Mouse (Mus musculus) MEL (cell line): ENCODE data around the gene Atp13a1. TPM values are rescaled to one million over a fixed set of nuclear protein-coding genes. Genes with fewer than 3 reads are reported as not detected.

Experiments
- DNase-seq: peaks from one replicate; pipeline ENCODE4 v3.0.0; 2011; ENCODE audit warnings: low read depth, low spot score
- H3K27ac ChIP-seq: 2 replicates; pipeline ENCODE4 v1.5.1; 2012; ENCODE audit warnings: low read depth, mild to moderate bottlenecking, control low read depth, low read length, moderate library complexity; ENCODE audit not compliant: control insufficient read depth
- H3K27me3 ChIP-seq, 2 experiments: fragments of 150-350 bp in 1 of 2; sonication (generic) in 1 of 2; 2 replicates each; pipeline ENCODE4 v1.6.1; 2012; ENCODE audit warnings: low read length in 2 of 2, mild to moderate bottlenecking in 2 of 2, improper control_type of control experiment in 1 of 2, moderate library complexity in 1 of 2; ENCODE audit not compliant: insufficient read depth in 2 of 2, control insufficient read depth in 1 of 2
- H3K36me3 ChIP-seq, 2 experiments: 2 replicates each; pipeline ENCODE4 v1.6.1; 2012 to 2014; ENCODE audit warnings: low read length in 2 of 2, improper control_type of control experiment in 1 of 2, inconsistent platforms in 1 of 2, mild to moderate bottlenecking in 1 of 2; ENCODE audit not compliant: insufficient read depth in 2 of 2, control insufficient read depth in 1 of 2
- H3K4me1 ChIP-seq, 2 experiments: fragments of 150-350 bp in 1 of 2; sonication (generic) in 1 of 2; 2 replicates each; pipeline ENCODE4 v1.6.1; 2012; ENCODE audit warnings: low read length in 2 of 2, improper control_type of control experiment in 1 of 2, mild to moderate bottlenecking in 1 of 2; ENCODE audit not compliant: insufficient read depth in 2 of 2, control insufficient read depth in 1 of 2
- H3K4me3 ChIP-seq, 2 experiments: fragments of 150-350 bp in 1 of 2; sonication (generic) in 1 of 2; 2 replicates each; pipeline ENCODE4 v1.5.1; 2012; ENCODE audit warnings: low read depth in 2 of 2, low read length in 2 of 2, mild to moderate bottlenecking in 2 of 2, moderate library complexity in 2 of 2, control low read depth in 1 of 2, improper control_type of control experiment in 1 of 2; ENCODE audit not compliant: control insufficient read depth in 1 of 2, insufficient read depth in 1 of 2
- H3K79me2 ChIP-seq: 2 replicates; pipeline ENCODE4 v1.6.1; 2012; ENCODE audit warnings: mild to moderate bottlenecking, low read length, moderate library complexity; ENCODE audit not compliant: control insufficient read depth, poor library complexity, insufficient read depth
- H3K9ac ChIP-seq: 2 replicates; pipeline ENCODE4 v1.6.1; 2012; ENCODE audit warnings: low read depth, mild to moderate bottlenecking, control low read depth, low read length, moderate library complexity; ENCODE audit not compliant: control insufficient read depth, poor library complexity, severe bottlenecking
- H3K9me3 ChIP-seq: fragments of 150-350 bp; sonication (generic); replicated peaks from 2 replicates; pipeline ENCODE4 v1.6.1; 2012; ENCODE audit warnings: mild to moderate bottlenecking, low read length, improper control_type of control experiment, moderate library complexity; ENCODE audit not compliant: insufficient read depth
- CHD2 ChIP-seq: IDR thresholded peaks from 2 replicates; pipeline ENCODE4 v1.6.1; 2011; ENCODE audit warnings: low read length, improper control_type of control experiment
- CTCF ChIP-seq, 3 experiments: IDR thresholded peaks in 2 of 3; conservative IDR thresholded peaks in 1 of 3; 2 replicates each; pipeline ENCODE4 v1.5.1; 2011 to 2012; ENCODE audit warnings: low read length in 3 of 3, low read depth in 2 of 3, mild to moderate bottlenecking in 2 of 3, improper control_type of control experiment in 1 of 3, inconsistent platforms in 1 of 3, mixed read lengths in 1 of 3, moderate library complexity in 1 of 3; ENCODE audit not compliant: control insufficient read depth in 1 of 3, insufficient read depth in 1 of 3, poor library complexity in 1 of 3, severe bottlenecking in 1 of 3
- MAZ ChIP-seq: IDR thresholded peaks from 2 replicates; pipeline ENCODE4 v1.6.1; 2012; ENCODE audit warnings: low read depth, mild to moderate bottlenecking, inconsistent platforms, low read length, improper control_type of control experiment
- MXI1 ChIP-seq: IDR thresholded peaks from 2 replicates; pipeline ENCODE4 v1.6.1; 2011; ENCODE audit warnings: mild to moderate bottlenecking, low read depth, low read length, improper control_type of control experiment
- POLR2A ChIP-seq, 2 experiments: IDR thresholded peaks; 2 replicates each; pipeline ENCODE4 v1.6.1; 2011 to 2012; ENCODE audit warnings: low read length in 2 of 2, mild to moderate bottlenecking in 2 of 2, control low read depth in 1 of 2, improper control_type of control experiment in 1 of 2, low read depth in 1 of 2, moderate library complexity in 1 of 2; ENCODE audit not compliant: control insufficient read depth in 1 of 2, insufficient read depth in 1 of 2, poor library complexity in 1 of 2
- POLR2AphosphoS2 ChIP-seq: IDR thresholded peaks from 2 replicates; pipeline ENCODE4 v1.6.1; 2011; ENCODE audit warnings: low read length, improper control_type of control experiment
- RAD21 ChIP-seq: IDR thresholded peaks from 2 replicates; pipeline ENCODE4 v1.6.1; 2011; ENCODE audit warnings: mild to moderate bottlenecking, low read depth, low read length, improper control_type of control experiment
- SMC3 ChIP-seq: IDR thresholded peaks from 2 replicates; pipeline ENCODE4 v1.6.1; 2011; ENCODE audit warnings: low read depth, low read length, improper control_type of control experiment
- TBP ChIP-seq: IDR thresholded peaks from 2 replicates; pipeline ENCODE4 v1.8.0; 2011; ENCODE audit warnings: low read depth, low read length, improper control_type of control experiment
- TCF12 ChIP-seq: IDR thresholded peaks from 2 replicates; pipeline ENCODE4 v1.6.1; 2014; ENCODE audit warnings: low read depth, mild to moderate bottlenecking, inconsistent platforms, low read length, improper control_type of control experiment, moderate library complexity
- UBTF ChIP-seq: IDR thresholded peaks from 2 replicates; pipeline ENCODE4 v1.6.1; 2012; ENCODE audit warnings: low read depth, mild to moderate bottlenecking, inconsistent platforms, low read length, improper control_type of control experiment, moderate library complexity, borderline replicate concordance; ENCODE audit not compliant: insufficient read depth
- ZMIZ1 ChIP-seq: IDR thresholded peaks from 2 replicates; pipeline ENCODE4 v1.6.1; 2012; ENCODE audit warnings: low read depth, mild to moderate bottlenecking, inconsistent platforms, low read length, improper control_type of control experiment, moderate library complexity
- polyA plus RNA-seq, 2 experiments: library from polyadenylated mRNA; stranded (reverse) in 1 of 2; unstranded in 1 of 2; fragments of >175 nt in 1 of 2; fragments of >200 nt in 1 of 2; gene quantifications; 2 replicates each; pipeline versions ENCODE4 v1.2.1 to v1.2.4; 2012; ENCODE audit warnings: low replicate concordance in 2 of 2, low read depth in 1 of 2; ENCODE audit not compliant: insufficient read length in 2 of 2, insufficient read depth in 1 of 2, missing spikeins in 1 of 2
- total RNA-seq: library from RNA; depleted of rRNA; stranded (reverse); fragments of 300-350 nt; gene quantifications from 2 replicates; pipeline ENCODE4 v1.2.3, GENCODE M21; 2012; rRNA removed

Gene Atp13a1
- total and polyA plus RNA-seq, 3 experiments, result 52.4 to 83.7 TPM; not detected in 1

DNA sequence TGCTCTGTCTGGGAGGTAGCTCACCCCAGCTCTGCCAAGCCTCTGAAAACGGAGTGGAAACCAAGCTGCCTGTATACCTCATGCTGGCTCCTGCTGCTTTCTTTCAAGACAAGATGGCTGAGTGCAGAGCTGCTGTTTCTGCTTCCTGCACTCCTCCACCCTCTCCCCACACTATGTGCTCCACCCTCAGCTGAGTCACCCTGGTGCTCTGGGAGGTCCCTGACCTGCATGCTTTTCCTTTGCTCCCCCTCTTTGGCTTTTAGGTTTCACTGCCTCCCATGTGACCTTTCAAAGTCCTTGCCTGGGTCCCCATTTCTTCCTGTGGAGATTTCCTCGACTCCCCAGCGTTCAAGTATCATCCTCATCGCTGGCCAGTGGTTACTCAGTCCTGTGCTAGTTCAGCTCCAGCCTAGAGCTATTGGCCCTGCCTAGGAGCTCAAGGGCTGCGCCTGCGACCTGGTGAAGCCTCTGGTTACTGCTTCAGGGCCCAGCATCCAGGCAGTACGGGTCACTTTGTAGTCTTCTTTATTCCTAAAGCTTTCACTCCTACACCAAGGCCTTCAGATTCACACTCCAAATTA lies 60.1 kb downstream of the Atp13a1 start:
- Histone ChIP-seq H3K9me3 (no peaks in the 10 kb centered on the region), H3K4me1 (peaks cover 0 to 9% of the 10 kb centered on the region in 2 experiments; a peak in 2 of 4 replicates), H3K27me3 (no peaks in the 10 kb centered on the region), H3K9ac (peak overlapping the region; percentile 4; the same call in 1 of the 2 replicates), H3K36me3 (peaks cover 0 to 6% of the 10 kb centered on the region in 2 experiments; a peak in 2 of 4 replicates), H3K79me2 (no peaks in the 10 kb centered on the region), H3K4me3 (no peak overlapping the region), H3K27ac (peak overlapping the region; percentile 46)
- DNase-seq, result peak; percentile 52
- TF ChIP-seq MXI1 (no peak), ZMIZ1 (no peak), TCF12 (no peak)

DNA sequence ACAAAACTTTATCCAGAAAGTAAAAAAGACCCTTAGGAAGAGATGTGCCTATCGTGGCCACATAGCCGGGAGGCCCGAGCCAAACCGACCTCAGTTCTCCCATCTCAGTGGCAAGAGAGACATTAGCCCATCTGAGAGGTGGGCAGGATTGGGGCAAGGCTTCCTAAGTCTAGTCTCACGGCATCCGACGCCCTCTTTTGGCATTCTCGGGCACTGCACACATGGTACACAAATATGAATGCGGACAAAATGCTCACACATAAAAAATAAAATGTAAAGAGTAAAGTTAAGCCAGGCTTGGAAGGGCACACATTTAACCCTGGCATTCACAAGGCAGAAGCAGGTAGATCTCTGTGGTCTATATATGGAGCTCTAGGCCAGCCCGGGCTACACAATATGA lies 62.9 kb downstream of the Atp13a1 start:
- Histone ChIP-seq H3K9ac (no peak overlapping the region), H3K4me1 (peaks cover 0 to 9% of the 10 kb centered on the region in 2 experiments; a peak in 2 of 4 replicates), H3K27ac (no peak overlapping the region)
- TF ChIP-seq SMC3 (peak; percentile 26), MAZ (no peak), POLR2A (IDR thresholded peaks at IDR 0.05; ENCODE audit: control insufficient read depth in 1 of 2, insufficient read depth in 1 of 2, low read depth in 1 of 2, low read length in 2 of 2, poor library complexity in 1 of 2) (no peak), TBP (no peak), ZMIZ1 (no peak), CTCF (IDR thresholded peaks at IDR 0.05 in 2 of 3, conservative IDR thresholded peaks at IDR 0.05 in 1 of 3; ENCODE audit: control insufficient read depth in 1 of 3, insufficient read depth in 1 of 3, low read depth in 2 of 3, low read length in 3 of 3, poor library complexity in 1 of 3, severe bottlenecking in 1 of 3) (peak; percentile 23 to 43 (median 42); a peak in 4 of 6 replicates), UBTF (no peak), RAD21 (peak; percentile 31), POLR2AphosphoS2 (no peak), CHD2 (no peak)
- TF ChIP-seq, all 39 proteins: peak for 3
- no peak for DNase-seq
- Histone ChIP-seq H3K4me3 (no peak overlapping the region), H3K36me3 (peaks cover 0 to 6% of the 10 kb centered on the region in 2 experiments; a peak in 2 of 4 replicates), H3K79me2 (no peaks in the 10 kb centered on the region), H3K27me3 (no peaks in the 10 kb centered on the region), H3K9me3 (no peaks in the 10 kb centered on the region)

Other genes starting within 250 kb of the Atp13a1 start
- 11.5 and 12.7 TPM in 2 replicates for gene Zfp868, start 165.6 kb upstream of the Atp13a1 start, total RNA-seq
- gene Zfp868, start 165.6 kb upstream of the Atp13a1 start, polyA plus RNA-seq, result 10 to 100 TPM in 1 of 2 experiments, not detected in 1; 11.3 TPM
- 0.58 and 0.78 TPM in 2 replicates for gene Zfp964, start 136.7 kb upstream of the Atp13a1 start, total RNA-seq
- under 1 TPM in 1 of 2 experiments, not detected in 1; 0.52 TPM for gene Zfp964, start 136.7 kb upstream of the Atp13a1 start, polyA plus RNA-seq
- gene Zfp869, start 80.4 kb upstream of the Atp13a1 start, total RNA-seq, result 15.7 and 17.9 TPM in 2 replicates
- gene Zfp869, start 80.4 kb upstream of the Atp13a1 start, polyA plus RNA-seq, result 10 to 100 TPM in 1 of 2 experiments, not detected in 1; 13.0 TPM
- gene Zfp963, start 41.2 kb upstream of the Atp13a1 start, total RNA-seq, result 0.46 and 0.65 TPM in 2 replicates
- gene Zfp963, start 41.2 kb upstream of the Atp13a1 start, polyA plus RNA-seq, result under 1 TPM in 1 of 2 experiments, not detected in 1; 0.95 TPM
- 0.46 TPM in 1 of 2 replicates, not detected in the other for gene Gm20422, start 16.3 kb upstream of the Atp13a1 start, total RNA-seq
- not detected for gene Gm20422, start 16.3 kb upstream of the Atp13a1 start, polyA plus RNA-seq
- gene Zfp866, start within 50 bp of the Atp13a1 start, total RNA-seq, result 10.5 and 12.3 TPM in 2 replicates
- 10 to 100 TPM in 1 of 2 experiments, not detected in 1; 11.7 TPM for gene Zfp866, start within 50 bp of the Atp13a1 start, polyA plus RNA-seq
- gene Gmip, start 17.5 kb downstream of the Atp13a1 start, total RNA-seq, result 21.8 and 26.0 TPM in 2 replicates
- 10 to 100 TPM in 1 of 2 experiments, not detected in 1; 52.4 TPM for gene Gmip, start 17.5 kb downstream of the Atp13a1 start, polyA plus RNA-seq
- 0.77 and 0.85 TPM in 2 replicates for gene Lpar2, start 31.3 kb downstream of the Atp13a1 start, total RNA-seq
- 1 to 10 TPM in 1 of 2 experiments, not detected in 1; 2.8 TPM for gene Lpar2, start 31.3 kb downstream of the Atp13a1 start, polyA plus RNA-seq
- gene Pbx4, start 41.3 kb downstream of the Atp13a1 start, total RNA-seq, result 7.2 and 9.3 TPM in 2 replicates
- 10 to 100 TPM in 1 of 2 experiments, not detected in 1; 15.6 TPM for gene Pbx4, start 41.3 kb downstream of the Atp13a1 start, polyA plus RNA-seq
- gene Cilp2, start 96.5 kb downstream of the Atp13a1 start, total RNA-seq, result 0.04 TPM in 1 of 2 replicates, not detected in the other
- gene Cilp2, start 96.5 kb downstream of the Atp13a1 start, polyA plus RNA-seq, result under 1 TPM in 1 of 2 experiments, not detected in 1; 0.03 TPM
- 2.1 and 3.4 TPM in 2 replicates for gene Tssk6, start 111.0 kb downstream of the Atp13a1 start, total RNA-seq
- 1 to 10 TPM in 1 of 2 experiments, not detected in 1; 3.8 TPM for gene Tssk6, start 111.0 kb downstream of the Atp13a1 start, polyA plus RNA-seq
- gene Ndufa13, start 111.4 kb downstream of the Atp13a1 start, total RNA-seq, result 114 and 122 TPM in 2 replicates
- gene Ndufa13, start 111.4 kb downstream of the Atp13a1 start, polyA plus RNA-seq, result 10 to 100 TPM in 1 of 2 experiments, not detected in 1; 97.7 TPM
- 1.2 and 8.2 TPM in 2 replicates for gene Yjefn3, start 111.5 kb downstream of the Atp13a1 start, total RNA-seq
- gene Yjefn3, start 111.5 kb downstream of the Atp13a1 start, polyA plus RNA-seq, result 1 to 10 TPM in 1 of 2 experiments, not detected in 1; 5.3 TPM
- 101 and 111 TPM in 2 replicates for gene Gatad2a, start 205.2 kb downstream of the Atp13a1 start, total RNA-seq
- gene Gatad2a, start 205.2 kb downstream of the Atp13a1 start, polyA plus RNA-seq, result 100 to 1,000 TPM in 1 of 2 experiments, 10 to 100 TPM in 1; 38.0 to 129 TPM